Mouse (Mus musculus) small intestine, adult 2 months (tissue): ENCODE measurements around the gene Btnl2. TPM values are rescaled to one million over a fixed set of nuclear protein-coding genes. Genes with fewer than 3 reads are reported as not detected.

ENCODE experiments used
- H3K27ac ChIP-seq: fragments of 200-500 bp; 2 replicates; pipeline ENCODE4 v1.5.1; 2012; ENCODE audit warnings: low read depth, low read length, control low read depth, inconsistent platforms; ENCODE audit not compliant: insufficient read depth
- H3K27me3 ChIP-seq: fragments of 200-500 bp; 2 replicates; pipeline ENCODE4 v1.6.1; 2012; ENCODE audit warnings: mild to moderate bottlenecking, moderate library complexity, low read length, inconsistent platforms; ENCODE audit not compliant: control insufficient read depth, insufficient read depth
- H3K36me3 ChIP-seq: fragments of 200-500 bp; 2 replicates; pipeline ENCODE4 v1.6.1; 2012; ENCODE audit warnings: mild to moderate bottlenecking, low read length, control low read depth, inconsistent platforms; ENCODE audit not compliant: control insufficient read depth, insufficient read depth
- H3K4me1 ChIP-seq: fragments of 200-500 bp; 2 replicates; pipeline ENCODE4 v1.6.1; 2012; ENCODE audit warnings: low read length, inconsistent platforms, mixed read lengths; ENCODE audit not compliant: control insufficient read depth, insufficient read depth, insufficient read length
- H3K4me3 ChIP-seq: fragments of 200-500 bp; 2 replicates; pipeline ENCODE4 v1.5.1; 2012; ENCODE audit warnings: low read depth, mild to moderate bottlenecking, control low read depth, inconsistent platforms, low read length, moderate library complexity
- CTCF ChIP-seq: fragments of 200-500 bp; IDR thresholded peaks from 2 replicates; pipeline ENCODE4 v1.5.1; 2012; ENCODE audit warnings: low read depth, mild to moderate bottlenecking, control low read depth, inconsistent platforms, low read length, moderate library complexity, mixed read lengths; ENCODE audit not compliant: insufficient replicate concordance, insufficient read length; ENCODE audit errors: extremely low read depth
- POLR2A ChIP-seq: fragments of 200-500 bp; IDR thresholded peaks from 2 replicates; pipeline ENCODE4 v1.6.1; 2012; ENCODE audit warnings: low read depth, mild to moderate bottlenecking, control low read depth, inconsistent platforms, low read length, moderate library complexity
- WGBS: fragments of 180-500 bp; shearing (Covaris S2); methylation state at CpG from one replicate; pipeline ENCODE4 v1.1.7; 2018; 5-methylcytosine and 5-hydroxymethylcytosine counted together
- polyA plus RNA-seq: library from polyadenylated mRNA; depleted of rRNA; stranded (reverse); fragments of >200 nt; gene quantifications from 2 replicates; pipeline ENCODE4 v1.2.3, GENCODE M21; 2012

Btnl2 gene
- polyA plus RNA-seq, 1 experiment: 105 TPM

DNA sequence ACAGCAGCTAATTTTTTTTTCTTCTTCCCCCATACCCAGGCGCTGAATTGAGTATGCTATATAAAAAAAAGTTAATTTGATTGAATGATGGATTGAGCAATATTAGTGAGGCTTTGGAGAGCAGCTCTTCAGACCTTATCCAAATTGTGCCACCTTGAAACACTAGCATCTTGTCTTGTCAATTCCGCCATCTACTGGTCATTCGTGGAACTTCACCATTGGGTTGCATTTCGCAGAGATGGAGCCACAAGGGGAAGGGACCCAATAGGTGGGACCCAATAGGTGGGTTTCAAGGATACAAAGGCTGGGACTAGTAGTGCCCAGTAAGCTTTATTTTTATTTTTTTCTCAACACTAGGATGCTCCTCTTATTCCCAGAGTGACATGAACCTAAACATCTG is 5.2 kb upstream of the Btnl2 start:
- Histone ChIP-seq H3K4me3 (no peak overlapping the region), H3K36me3 (no peaks in the 10 kb centered on the region), H3K27ac (no peak overlapping the region), H3K27me3 (peaks cover 3% of the 10 kb centered on the region; the same call in 1 of the 2 replicates), H3K4me1 (peaks cover 3% of the 10 kb centered on the region; the same call in 1 of the 2 replicates)
- TF ChIP-seq POLR2A: no peak
- peak; percentile 53; the same call in 1 of the 2 replicates for TF ChIP-seq CTCF
- WGBS: 3% methylated on average over 4 of the region's 4 CpGs

DNA sequence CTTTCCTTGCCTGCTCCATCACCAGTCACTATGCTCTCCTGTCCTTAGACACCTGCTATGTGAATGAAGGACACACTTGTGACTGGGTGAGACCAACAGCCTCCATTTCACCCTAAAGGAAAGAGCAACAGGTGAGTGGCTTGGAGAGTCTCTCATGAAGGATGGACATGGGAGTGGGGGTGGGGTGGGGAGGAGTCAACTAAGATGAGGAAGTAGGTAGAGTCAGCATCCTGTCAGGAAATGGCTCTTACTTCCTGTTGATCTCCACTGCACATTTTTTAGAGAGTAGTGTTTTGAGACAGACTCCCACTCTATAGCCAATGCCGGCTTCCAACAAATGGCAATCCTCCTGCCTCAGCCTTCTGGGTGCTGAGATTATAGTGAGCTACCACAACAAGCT is 318 bp downstream of the Btnl2 start:
- Histone ChIP-seq H3K36me3 (peaks cover 8% of the 10 kb centered on the region; the same call in 1 of the 2 replicates), H3K27ac (peak overlapping the region; percentile 96), H3K27me3 (peaks cover 3% of the 10 kb centered on the region; the same call in 1 of the 2 replicates), H3K4me3 (peak overlapping the region; percentile 37), H3K4me1 (peaks cover 9% of the 10 kb centered on the region; the same call in 1 of the 2 replicates)
- 76% methylated on average over 1 of the region's 1 CpGs for WGBS
- TF ChIP-seq POLR2A (no peak), CTCF (no peak)

DNA sequence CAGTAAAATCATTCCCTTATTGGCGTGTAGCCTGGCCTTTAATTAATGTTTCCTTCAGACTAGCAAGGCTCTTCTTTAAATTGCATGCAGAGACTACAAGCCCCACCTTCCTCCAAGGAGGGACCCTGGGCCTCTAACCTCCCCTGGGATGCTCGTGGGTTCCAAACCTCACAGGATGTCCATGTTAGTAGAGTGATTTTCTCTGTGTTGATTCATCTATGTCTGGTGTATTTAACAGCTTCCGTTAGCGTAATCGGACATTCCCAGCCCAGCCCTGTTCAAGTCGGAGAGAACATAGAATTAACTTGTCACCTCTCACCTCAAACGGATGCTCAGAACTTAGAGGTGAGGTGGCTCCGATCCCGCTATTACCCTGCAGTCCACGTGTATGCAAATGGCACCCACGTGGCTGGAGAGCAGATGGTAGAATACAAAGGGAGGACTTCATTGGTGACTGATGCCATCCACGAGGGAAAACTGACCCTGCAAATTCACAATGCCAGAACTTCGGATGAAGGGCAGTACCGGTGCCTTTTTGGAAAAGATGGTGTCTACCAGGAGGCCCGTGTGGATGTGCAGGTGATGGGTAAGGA is 8.4 kb downstream of the Btnl2 start:
- 84% methylated on average over 15 of the region's 15 CpGs for WGBS
- no peaks in the 10 kb centered on the region for H3K4me1 ChIP-seq
- H3K36me3 ChIP-seq: peaks cover 15% of the 10 kb centered on the region
- TF ChIP-seq CTCF (no peak), POLR2A (no peak)
- H3K27ac ChIP-seq: no peak overlapping the region
- no peak overlapping the region for H3K4me3 ChIP-seq
- no peaks in the 10 kb centered on the region for H3K27me3 ChIP-seq

DNA sequence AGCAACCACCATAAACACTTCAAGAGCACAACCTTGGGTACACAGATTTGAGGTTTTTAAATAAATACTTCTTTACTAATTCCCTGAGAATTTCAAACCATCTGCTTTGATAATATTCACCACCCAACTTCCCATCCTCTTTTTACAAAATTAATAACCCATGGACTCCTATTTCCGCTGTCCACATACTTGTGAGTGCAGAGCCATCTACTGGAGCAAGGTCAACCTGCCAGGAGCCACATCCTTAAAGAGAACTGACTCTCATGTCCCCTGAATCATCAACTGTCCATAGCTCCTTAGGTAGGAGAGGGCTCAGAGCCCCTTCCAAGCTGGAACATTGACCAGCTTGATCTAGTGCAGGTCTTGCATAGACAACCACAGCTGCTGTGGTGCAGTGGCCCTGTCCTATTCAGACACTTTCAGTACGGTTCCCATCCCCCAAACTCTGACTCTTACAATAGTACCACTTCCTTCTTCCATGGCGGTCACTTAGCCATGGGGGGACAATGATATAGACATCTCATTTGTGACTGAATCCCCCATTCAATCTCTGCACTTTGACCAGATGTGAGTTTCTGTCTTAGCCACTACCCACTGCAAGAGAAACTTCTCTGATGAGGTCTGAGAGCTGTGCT is 9.2 kb downstream of the Btnl2 start:
- TF ChIP-seq CTCF (no peak), POLR2A (no peak)
- Histone ChIP-seq H3K27me3 (no peaks in the 10 kb centered on the region), H3K27ac (no peak overlapping the region), H3K4me1 (no peaks in the 10 kb centered on the region), H3K36me3 (peaks cover 13% of the 10 kb centered on the region), H3K4me3 (no peak overlapping the region)
- 76% methylated on average over 3 of the region's 3 CpGs for WGBS

DNA sequence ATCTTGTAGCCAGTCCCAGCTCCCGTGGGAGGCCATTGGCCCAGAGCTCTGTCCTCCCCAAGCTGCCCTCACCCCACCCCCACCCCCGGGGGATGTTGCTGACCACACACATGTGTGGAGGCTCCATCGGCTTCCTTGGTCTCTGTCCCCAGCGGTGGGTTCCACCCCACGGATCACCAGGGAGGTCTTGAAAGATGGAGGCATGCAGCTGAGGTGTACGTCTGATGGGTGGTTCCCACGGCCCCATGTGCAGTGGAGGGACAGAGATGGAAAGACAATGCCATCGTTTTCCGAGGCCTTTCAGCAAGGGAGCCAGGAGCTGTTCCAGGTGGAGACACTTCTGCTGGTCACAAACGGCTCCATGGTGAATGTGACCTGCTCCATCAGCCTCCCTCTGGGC is 10.4 kb downstream of the Btnl2 start:
- H3K36me3 ChIP-seq: peaks cover 9% of the 10 kb centered on the region
- no peak overlapping the region for H3K27ac ChIP-seq
- no peak overlapping the region for H3K4me3 ChIP-seq
- H3K4me1 ChIP-seq: peaks cover 2% of the 10 kb centered on the region; the same call in 1 of the 2 replicates
- TF ChIP-seq CTCF: no peak
- TF ChIP-seq POLR2A: no peak
- WGBS: 85% methylated on average over 10 of the region's 10 CpGs
- H3K27me3 ChIP-seq: no peaks in the 10 kb centered on the region

DNA sequence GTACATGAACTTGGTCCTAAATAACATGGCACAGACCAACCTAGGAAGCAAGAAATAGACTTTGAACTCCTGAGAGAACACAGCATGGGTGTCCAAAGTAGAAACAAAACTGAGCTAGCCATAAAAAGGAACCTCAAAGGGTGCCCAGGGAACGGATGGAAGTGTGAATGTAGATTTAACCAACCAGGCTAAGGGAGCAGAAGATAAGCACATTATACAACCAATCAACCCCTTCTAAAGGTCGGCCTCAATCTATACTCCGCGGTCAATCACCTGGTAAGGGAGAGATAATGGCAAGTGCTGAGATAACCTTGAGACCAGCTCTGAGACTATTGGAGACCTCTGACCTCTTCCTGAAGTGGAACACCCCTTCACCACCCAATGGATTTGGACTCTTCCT is 15.9 kb downstream of the Btnl2 start:
- no peaks in the 10 kb centered on the region for H3K27me3 ChIP-seq
- H3K36me3 ChIP-seq: peaks cover 2% of the 10 kb centered on the region; the same call in 1 of the 2 replicates
- TF ChIP-seq CTCF (no peak), POLR2A (no peak)
- WGBS: 18% methylated on average over 4 of the region's 4 CpGs
- peak overlapping the region; percentile 99 for H3K27ac ChIP-seq
- no peak overlapping the region for H3K4me3 ChIP-seq
- peaks cover 19% of the 10 kb centered on the region for H3K4me1 ChIP-seq

DNA sequence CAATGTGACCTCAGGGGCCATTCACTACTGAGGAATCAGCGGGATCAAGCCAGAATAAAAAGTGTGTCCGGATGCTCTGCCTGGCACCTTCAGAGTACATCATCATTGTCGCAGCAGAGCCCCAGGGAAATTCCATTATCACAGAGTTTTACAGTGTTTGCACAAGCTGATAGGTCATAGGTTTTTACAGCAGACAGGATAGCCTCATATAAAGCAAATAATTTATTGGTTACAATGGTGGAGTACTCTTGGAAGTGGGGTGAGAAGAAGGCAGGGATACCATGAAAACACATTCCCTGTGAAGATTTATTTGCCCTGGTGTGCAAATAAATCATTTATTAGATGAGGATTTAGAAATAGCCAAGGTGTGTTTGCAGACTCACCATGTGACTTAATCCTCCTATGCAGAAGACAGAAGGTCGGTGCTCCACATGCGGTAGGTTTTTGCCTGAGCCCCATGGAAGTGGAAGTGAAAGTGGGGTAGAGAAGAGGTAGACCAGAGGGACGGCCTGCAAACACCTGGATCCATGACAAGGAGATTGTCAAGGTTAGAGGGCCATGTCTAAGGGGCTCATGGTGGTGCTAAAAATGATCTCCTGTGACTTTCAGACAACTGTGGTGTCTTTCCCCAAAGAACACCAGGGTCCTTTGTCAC is 18.6 kb downstream of the Btnl2 start:
- Histone ChIP-seq H3K4me1 (peaks cover 21% of the 10 kb centered on the region), H3K27me3 (no peaks in the 10 kb centered on the region), H3K27ac (peak overlapping the region; percentile 81), H3K36me3 (no peaks in the 10 kb centered on the region; the same call in 1 of the 2 replicates), H3K4me3 (no peak overlapping the region)
- WGBS: 29% methylated on average over 6 of the region's 6 CpGs
- no peak for TF ChIP-seq POLR2A
